Mouse (Mus musculus) G1E (cell line): Measurements from ENCODE around the gene Galnt2.

Experiments used
- CTCF ChIP-seq: IDR thresholded peaks from 2 replicates; pipeline ENCODE4 v1.5.1; 2012; ENCODE audit warnings: low read depth, low read length, inconsistent platforms, mixed read lengths
- GATA1 ChIP-seq: IDR thresholded peaks from 2 replicates; pipeline ENCODE4 v1.6.1; 2012; ENCODE audit warnings: borderline replicate concordance, low read length, inconsistent platforms, mixed read lengths
- GATA2 ChIP-seq: IDR thresholded peaks from 2 replicates; pipeline ENCODE4 v1.6.1; 2012; ENCODE audit warnings: low read depth, low read length, inconsistent platforms, borderline replicate concordance
- POLR2AphosphoS5 ChIP-seq: IDR thresholded peaks from 2 replicates; pipeline ENCODE4 v1.6.1; 2012; ENCODE audit warnings: low read depth, low read length, inconsistent platforms; ENCODE audit not compliant: insufficient replicate concordance
- TAL1 ChIP-seq: conservative IDR thresholded peaks from 2 replicates; pipeline ENCODE4 v1.6.1; 2012; ENCODE audit warnings: low read depth, low read length, inconsistent platforms, mixed read lengths

- no peak for TF ChIP-seq CTCF
- TF ChIP-seq TAL1, result no peak
- TF ChIP-seq GATA2, result no peak
- TF ChIP-seq GATA1, result no peak
- TF ChIP-seq POLR2AphosphoS5, result no peak
Measured at GRCm38 (mm10) chr8:124331094-124331493, 99.9 kb downstream of the Galnt2 start.
